Mouse (Mus musculus) hindbrain, embryonic 13.5 days (tissue): ENCODE data around the gene Tax1bp1. TPM values are rescaled to one million over a fixed set of nuclear protein-coding genes. Genes with fewer than 3 reads are reported as not detected.
A peak's percentile ranks its signal among the peaks of the same experiment; 100 is the strongest.

Experiments
- ATAC-seq: fragments of 200-750 bp; cut with Nextera tagmentation; 2 replicates; pipeline ENCODE4 v1.8.0; 2017; ENCODE audit warnings: moderate TSS enrichment; ENCODE audit not compliant: low FRiP score
- H3K27ac ChIP-seq: fragments of 300-500 bp; sonication (generic); 2 replicates; pipeline ENCODE4 v1.5.1; 2015; ENCODE audit warnings: inconsistent platforms, mild to moderate bottlenecking, moderate library complexity
- H3K27me3 ChIP-seq: fragments of 300-500 bp; sonication (generic); 2 replicates; pipeline ENCODE4 v1.6.1; 2015; ENCODE audit warnings: mild to moderate bottlenecking, inconsistent platforms
- H3K36me3 ChIP-seq: fragments of 300-500 bp; sonication (generic); 2 replicates; pipeline ENCODE4 v1.6.1; 2015; ENCODE audit warnings: mild to moderate bottlenecking, inconsistent platforms
- H3K4me1 ChIP-seq: fragments of 300-500 bp; sonication (generic); replicated peaks from 2 replicates; pipeline ENCODE4 v1.6.1; 2015; ENCODE audit warnings: inconsistent platforms
- H3K4me2 ChIP-seq: fragments of 300-500 bp; sonication (generic); 2 replicates; pipeline ENCODE4 v1.6.1; 2015; ENCODE audit warnings: inconsistent platforms, mild to moderate bottlenecking, moderate library complexity
- H3K4me3 ChIP-seq: fragments of 300-500 bp; sonication (generic); 2 replicates; pipeline ENCODE4 v1.5.1; 2015; ENCODE audit warnings: mild to moderate bottlenecking, inconsistent platforms
- H3K9ac ChIP-seq: fragments of 300-500 bp; sonication (generic); 2 replicates; pipeline ENCODE4 v1.6.1; 2015; ENCODE audit warnings: mild to moderate bottlenecking, inconsistent platforms
- H3K9me3 ChIP-seq: fragments of 300-500 bp; sonication (generic); 2 replicates; pipeline ENCODE4 v1.6.1; 2016; ENCODE audit warnings: inconsistent platforms
- WGBS: fragments of 180-500 bp; shearing (Covaris S2); methylation state at CpG from one replicate; pipeline ENCODE4 v1.1.7; 2015; 5-methylcytosine and 5-hydroxymethylcytosine counted together
- polyA plus RNA-seq: library from polyadenylated mRNA; unstranded; fragments of >200 nt; fragmentation: Nextera tagmentation; extraction: Ambion mirVana; gene quantifications from 2 replicates; pipeline ENCODE4 v1.2.1, GENCODE M21; 2015

The Tax1bp1 gene
- polyA plus RNA-seq, 1 experiment from 2014 or later = 180 TPM

DNA sequence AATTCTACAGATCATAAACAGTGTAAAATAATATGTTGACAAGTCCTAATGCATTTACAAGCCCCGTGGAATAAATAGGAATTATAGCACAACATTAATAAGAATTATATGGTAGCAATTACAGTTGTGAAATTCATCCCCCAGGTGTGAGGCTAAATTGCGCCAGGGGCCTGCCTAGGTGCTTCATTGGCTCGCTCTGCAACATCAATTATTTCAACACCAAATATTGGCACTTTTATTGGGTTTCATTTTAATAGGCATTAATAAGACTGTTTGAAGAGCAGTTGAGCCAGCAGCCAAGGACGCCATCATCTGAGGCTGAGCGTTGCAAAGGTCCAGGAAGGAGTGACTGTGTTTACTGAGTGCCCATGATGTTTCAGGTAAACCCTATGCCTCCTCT lies 65.0 kb downstream of the Tax1bp1 start:
- H3K9me3 ChIP-seq = no peaks in the 10 kb centered on the region
- H3K36me3 ChIP-seq = peaks cover 4% of the 10 kb centered on the region; the same call in 1 of the 2 replicates
- no peak for ATAC-seq
- H3K4me1 ChIP-seq = 0 out of 2 replicates have a peak, but pooled peaks cover 8% of the 10 kb centered on the region
- no peak overlapping the region for H3K9ac ChIP-seq
- no peak overlapping the region for H3K4me2 ChIP-seq
- 85% methylated on average over 5 of the region's 5 CpGs for WGBS
- no peak overlapping the region for H3K4me3 ChIP-seq
- no peaks in the 10 kb centered on the region for H3K27me3 ChIP-seq
- H3K27ac ChIP-seq = no peak overlapping the region

DNA sequence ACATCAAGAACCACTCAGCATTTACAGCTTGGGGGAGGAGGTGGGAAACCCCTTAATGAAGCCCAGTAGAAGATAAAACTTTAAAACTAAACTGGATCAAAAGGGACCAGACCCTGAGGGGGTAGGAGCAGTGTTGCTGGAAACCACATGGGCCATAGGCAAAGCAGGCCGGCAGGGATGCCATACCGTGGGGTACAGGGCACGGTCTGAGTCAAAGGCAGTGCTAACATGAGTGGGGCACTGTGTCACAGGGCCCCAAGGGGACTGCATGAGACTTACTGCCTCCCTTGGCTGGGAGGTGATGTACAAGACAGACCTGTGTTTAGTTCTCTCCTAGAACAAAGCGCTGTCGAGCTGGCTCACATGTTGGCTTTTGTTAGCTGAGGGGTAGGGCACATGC lies 66.0 kb downstream of the Tax1bp1 start:
- no peak for ATAC-seq
- 89% methylated on average over 5 of the region's 5 CpGs for WGBS
- H3K36me3 ChIP-seq = peaks cover 4% of the 10 kb centered on the region; the same call in 1 of the 2 replicates
- H3K9ac ChIP-seq = no peak overlapping the region
- H3K9me3 ChIP-seq = no peaks in the 10 kb centered on the region
- H3K4me2 ChIP-seq = no peak overlapping the region
- H3K4me3 ChIP-seq = no peak overlapping the region
- no peak overlapping the region for H3K27ac ChIP-seq
- 0 out of 2 replicates have a peak, but pooled peaks cover 8% of the 10 kb centered on the region for H3K4me1 ChIP-seq
- no peaks in the 10 kb centered on the region for H3K27me3 ChIP-seq

DNA sequence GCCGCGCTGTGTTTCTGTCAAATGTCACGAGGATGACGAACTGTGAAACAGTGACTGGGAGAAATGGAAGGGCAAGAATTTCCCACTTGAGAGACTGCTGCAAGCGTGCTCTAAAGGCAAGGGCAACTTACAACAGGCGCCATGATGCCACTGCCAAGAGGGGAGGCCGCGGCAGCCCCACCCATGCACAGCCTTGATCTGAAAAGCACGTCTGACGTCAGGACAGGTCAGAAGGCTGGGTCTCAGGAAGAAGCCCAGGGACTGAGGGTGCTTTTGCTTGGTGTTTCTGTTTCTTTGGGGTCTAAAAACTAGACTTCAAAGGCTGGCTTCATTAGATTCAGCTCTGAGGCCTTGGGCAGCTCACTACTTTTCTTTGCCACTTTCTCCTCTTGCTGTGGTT lies 76.8 kb downstream of the Tax1bp1 start:
- no peak overlapping the region for H3K4me3 ChIP-seq
- peaks cover 21% of the 10 kb centered on the region for H3K4me1 ChIP-seq
- no peak for ATAC-seq
- H3K36me3 ChIP-seq = no peaks in the 10 kb centered on the region; the same call in 1 of the 2 replicates
- no peaks in the 10 kb centered on the region for H3K27me3 ChIP-seq
- no peak overlapping the region for H3K27ac ChIP-seq
- no peaks in the 10 kb centered on the region for H3K9me3 ChIP-seq
- no peak overlapping the region for H3K9ac ChIP-seq
- H3K4me2 ChIP-seq = no peak overlapping the region
- 80% methylated on average over 10 of the region's 10 CpGs for WGBS

DNA sequence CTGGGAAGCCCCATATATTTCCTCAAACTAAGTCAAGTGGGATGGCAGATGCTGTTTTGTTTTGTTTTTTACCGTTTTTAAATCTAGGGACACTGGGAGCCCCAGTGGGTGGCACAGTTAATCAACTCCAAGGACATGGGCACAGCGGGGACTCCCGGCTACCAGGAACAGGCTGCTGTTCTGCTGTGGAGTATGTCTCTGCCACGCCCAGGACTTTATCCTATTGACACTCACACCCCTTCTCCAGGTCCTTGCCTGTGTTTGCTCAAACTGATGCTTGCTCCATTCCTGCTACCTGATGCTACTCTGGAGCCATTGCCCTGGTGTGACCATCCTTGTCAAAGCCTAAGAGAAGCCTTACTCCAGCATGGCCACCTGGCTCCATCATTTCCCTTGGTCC lies 77.3 kb downstream of the Tax1bp1 start:
- Histone ChIP-seq H3K9ac (no peak overlapping the region), H3K27ac (no peak overlapping the region), H3K9me3 (no peaks in the 10 kb centered on the region), H3K27me3 (no peaks in the 10 kb centered on the region), H3K4me3 (no peak overlapping the region), H3K4me1 (peaks cover 25% of the 10 kb centered on the region), H3K36me3 (no peaks in the 10 kb centered on the region), H3K4me2 (no peak overlapping the region)
- 82% methylated on average over 4 of the region's 4 CpGs for WGBS
- no peak for ATAC-seq

- no peaks in the 10 kb centered on the region for H3K27me3 ChIP-seq
- H3K36me3 ChIP-seq = no peaks in the 10 kb centered on the region
- H3K9me3 ChIP-seq = no peaks in the 10 kb centered on the region
- H3K4me3 ChIP-seq = no peak overlapping the region
- no peak overlapping the region for H3K9ac ChIP-seq
- H3K27ac ChIP-seq = no peak overlapping the region
- H3K4me1 ChIP-seq = peaks cover 41% of the 10 kb centered on the region
- H3K4me2 ChIP-seq = no peak overlapping the region
- WGBS = 87% methylated on average over 3 of the region's 3 CpGs
- ATAC-seq = no peak
Observed at GRCm38 (mm10) chr6:52792455-52792854, 78.9 kb downstream of the Tax1bp1 start.

GRCm38 (mm10) chr6:52795029-52795841 lies 81.7 kb downstream of the Tax1bp1 start:
- no peak overlapping the region for H3K4me2 ChIP-seq
- 0 out of 2 replicates have a peak overlapping the region, but pooled peaks have one; percentile 23 for H3K27ac ChIP-seq
- H3K9ac ChIP-seq = no peak overlapping the region
- 72% methylated on average over 16 of the region's 16 CpGs for WGBS
- H3K27me3 ChIP-seq = no peaks in the 10 kb centered on the region
- no peak for ATAC-seq
- no peaks in the 10 kb centered on the region for H3K36me3 ChIP-seq
- H3K4me3 ChIP-seq = no peak overlapping the region
- no peaks in the 10 kb centered on the region for H3K9me3 ChIP-seq
- H3K4me1 ChIP-seq = peaks cover 40% of the 10 kb centered on the region

DNA sequence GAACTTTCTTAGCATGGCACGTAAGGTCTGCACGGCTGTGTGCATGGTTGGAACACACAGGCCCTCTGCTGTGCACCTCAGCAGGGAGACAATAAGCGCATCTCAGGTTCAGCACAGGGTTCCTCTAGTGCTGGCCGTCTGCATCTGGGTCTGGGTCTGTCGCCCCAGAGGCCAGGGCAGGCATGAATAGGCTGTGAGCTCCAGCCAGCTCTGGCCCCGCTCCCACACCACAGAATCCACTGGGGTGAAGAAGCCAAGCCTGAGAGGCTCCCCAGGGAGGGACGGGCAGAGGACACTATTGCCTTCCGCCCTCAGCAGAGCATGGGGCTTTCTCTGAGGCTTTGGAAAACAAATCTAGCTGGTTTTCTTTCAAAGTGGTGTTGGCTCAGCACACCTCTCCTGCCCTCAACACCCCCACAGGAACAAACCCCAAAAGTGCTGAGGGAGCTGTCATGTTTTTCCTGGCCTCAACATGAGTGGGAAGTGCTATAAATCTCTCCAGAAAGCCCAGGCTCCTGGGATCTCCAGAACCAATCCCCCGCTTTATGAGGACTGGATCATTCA lies 82.6 kb downstream of the Tax1bp1 start:
- no peak overlapping the region for H3K27ac ChIP-seq
- peaks cover 37% of the 10 kb centered on the region for H3K4me1 ChIP-seq
- ATAC-seq = no peak
- no peaks in the 10 kb centered on the region for H3K36me3 ChIP-seq
- WGBS = 59% methylated on average over 9 of the region's 9 CpGs
- H3K9me3 ChIP-seq = no peaks in the 10 kb centered on the region
- H3K9ac ChIP-seq = no peak overlapping the region
- H3K4me2 ChIP-seq = no peak overlapping the region
- H3K4me3 ChIP-seq = no peak overlapping the region
- H3K27me3 ChIP-seq = no peaks in the 10 kb centered on the region

- Histone ChIP-seq H3K4me3 (no peak overlapping the region), H3K4me1 (peaks cover 37% of the 10 kb centered on the region), H3K9me3 (no peaks in the 10 kb centered on the region), H3K36me3 (no peaks in the 10 kb centered on the region), H3K27ac (no peak overlapping the region), H3K9ac (no peak overlapping the region), H3K4me2 (no peak overlapping the region), H3K27me3 (no peaks in the 10 kb centered on the region)
- no peak for ATAC-seq
- WGBS = 75% methylated on average over 1 of the region's 1 CpGs
Observed at GRCm38 (mm10) chr6:52796691-52797090, 83.2 kb downstream of the Tax1bp1 start.

DNA sequence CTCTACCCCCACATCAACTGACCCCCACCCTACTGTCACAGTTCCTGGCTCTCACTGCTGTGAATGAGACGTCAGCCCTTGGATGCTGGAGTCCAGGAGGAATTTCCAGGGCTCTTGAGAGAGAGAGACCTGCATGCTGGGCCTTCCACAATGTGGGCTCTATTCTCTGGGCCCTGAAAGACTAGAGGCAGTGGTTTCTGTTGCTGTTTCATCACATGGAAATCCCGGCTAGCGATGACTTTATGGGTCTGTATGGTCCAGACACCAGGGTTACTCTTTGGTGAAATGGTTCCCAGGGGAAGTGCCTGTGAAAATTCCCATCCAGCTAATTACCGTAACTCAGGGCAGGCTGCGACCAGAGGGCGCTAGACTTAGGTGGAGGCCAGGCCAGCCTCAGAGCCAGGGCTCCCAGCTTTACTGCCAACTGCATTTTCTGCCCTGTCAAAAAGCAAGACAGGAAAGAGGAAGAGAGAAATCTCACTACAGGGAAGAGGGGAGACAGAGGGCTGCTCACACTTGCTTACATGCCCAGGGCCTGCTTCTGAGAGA lies 83.8 kb downstream of the Tax1bp1 start:
- peak overlapping the region; percentile 48; the same call in 1 of the 2 replicates for H3K27ac ChIP-seq
- ATAC-seq = no peak

DNA sequence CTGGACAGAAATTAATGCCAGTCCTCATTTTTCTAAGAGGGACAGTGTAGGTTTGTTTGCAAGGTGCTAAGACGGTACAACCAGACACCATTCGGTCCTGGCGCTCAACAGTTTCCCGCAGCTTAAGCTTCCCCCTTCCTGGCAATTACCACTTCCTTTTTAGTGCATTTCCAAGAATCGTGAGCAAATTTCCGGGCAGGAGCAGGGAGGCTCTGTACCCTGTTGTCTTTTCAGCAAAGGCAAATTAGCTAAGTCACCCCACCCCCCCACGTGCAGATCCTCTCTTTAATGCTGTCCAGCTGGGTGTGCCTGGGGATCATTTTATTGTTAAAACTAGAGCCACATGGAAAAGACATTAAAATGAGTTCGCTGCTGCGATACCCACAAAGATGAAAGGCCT lies 88.7 kb downstream of the Tax1bp1 start:
- H3K4me2 ChIP-seq = no peak overlapping the region
- no peak for ATAC-seq
- 65% methylated on average over 9 of the region's 9 CpGs for WGBS
- H3K36me3 ChIP-seq = no peaks in the 10 kb centered on the region
- H3K9me3 ChIP-seq = no peaks in the 10 kb centered on the region
- no peak overlapping the region for H3K9ac ChIP-seq
- H3K27ac ChIP-seq = no peak overlapping the region
- no peaks in the 10 kb centered on the region for H3K27me3 ChIP-seq
- H3K4me1 ChIP-seq = peaks cover 10% of the 10 kb centered on the region
- no peak overlapping the region for H3K4me3 ChIP-seq

More for the DNA sequence above, 83.8 kb downstream of the Tax1bp1 start:
- no peak overlapping the region for H3K4me3 ChIP-seq
- H3K4me1 ChIP-seq = peaks cover 37% of the 10 kb centered on the region
- H3K27me3 ChIP-seq = no peaks in the 10 kb centered on the region
- H3K9ac ChIP-seq = no peak overlapping the region
- WGBS = 46% methylated on average over 6 of the region's 6 CpGs
- H3K9me3 ChIP-seq = no peaks in the 10 kb centered on the region
- no peak overlapping the region for H3K4me2 ChIP-seq
- no peaks in the 10 kb centered on the region for H3K36me3 ChIP-seq

- Histone ChIP-seq H3K4me2 (no peak overlapping the region), H3K36me3 (no peaks in the 10 kb centered on the region), H3K27me3 (no peaks in the 10 kb centered on the region), H3K27ac (no peak overlapping the region), H3K4me3 (no peak overlapping the region), H3K9me3 (no peaks in the 10 kb centered on the region), H3K9ac (no peak overlapping the region), H3K4me1 (no peaks in the 10 kb centered on the region)
- ATAC-seq = no peak
- WGBS = 93% methylated on average over 3 of the region's 3 CpGs
Observed at GRCm38 (mm10) chr6:52805237-52805856, 91.8 kb downstream of the Tax1bp1 start.
